Mouse (Mus musculus): Measurements from ENCODE around the gene Galnt6.
"Not testable (repeated sequence)": the region's sequence is repeated elsewhere in the genome, so short reads cannot be mapped to it uniquely, and the experiment has no call there.

Gene Galnt6

DNA sequence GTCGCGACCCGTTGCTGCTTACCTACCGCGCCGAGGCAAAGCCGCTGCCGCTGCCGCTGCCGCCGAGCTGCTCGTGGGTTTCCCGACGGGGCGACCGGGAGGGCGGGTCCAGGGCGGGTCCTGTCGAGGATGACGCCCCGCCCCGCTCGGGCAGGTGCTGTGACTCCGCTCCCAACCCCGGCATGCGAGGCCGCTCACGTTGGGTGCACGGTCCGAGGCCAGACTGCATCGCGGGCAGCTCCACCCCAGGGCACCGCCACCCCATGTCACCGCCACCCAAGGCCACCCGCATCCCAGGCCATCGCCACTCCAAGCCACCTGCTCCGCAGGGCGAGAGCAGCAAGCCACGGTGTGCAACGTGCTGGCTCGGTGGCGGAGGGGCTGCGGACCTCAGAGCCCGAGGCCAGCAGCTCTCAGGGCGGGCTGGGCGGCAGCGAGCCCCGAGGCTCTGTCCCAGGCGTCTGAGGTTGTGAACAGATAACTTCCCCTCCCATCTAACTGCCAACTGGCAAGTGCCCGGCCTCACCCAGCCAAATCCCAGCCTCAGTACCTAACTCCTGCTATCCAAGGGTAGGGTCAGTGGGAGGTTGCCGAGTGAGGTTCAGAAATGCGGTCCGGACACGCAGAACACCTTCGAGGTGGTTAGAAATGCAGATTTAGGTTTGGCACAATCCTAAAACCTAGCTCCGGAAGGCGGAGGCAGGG lies at the start of gene Galnt6:
Gene Galnt6, minus strand, starts transcription at position 96 of the 705 bp plus-strand sequence.
- DNase-seq (ENCODE audit: low read depth, low spot score): no peak

DNA sequence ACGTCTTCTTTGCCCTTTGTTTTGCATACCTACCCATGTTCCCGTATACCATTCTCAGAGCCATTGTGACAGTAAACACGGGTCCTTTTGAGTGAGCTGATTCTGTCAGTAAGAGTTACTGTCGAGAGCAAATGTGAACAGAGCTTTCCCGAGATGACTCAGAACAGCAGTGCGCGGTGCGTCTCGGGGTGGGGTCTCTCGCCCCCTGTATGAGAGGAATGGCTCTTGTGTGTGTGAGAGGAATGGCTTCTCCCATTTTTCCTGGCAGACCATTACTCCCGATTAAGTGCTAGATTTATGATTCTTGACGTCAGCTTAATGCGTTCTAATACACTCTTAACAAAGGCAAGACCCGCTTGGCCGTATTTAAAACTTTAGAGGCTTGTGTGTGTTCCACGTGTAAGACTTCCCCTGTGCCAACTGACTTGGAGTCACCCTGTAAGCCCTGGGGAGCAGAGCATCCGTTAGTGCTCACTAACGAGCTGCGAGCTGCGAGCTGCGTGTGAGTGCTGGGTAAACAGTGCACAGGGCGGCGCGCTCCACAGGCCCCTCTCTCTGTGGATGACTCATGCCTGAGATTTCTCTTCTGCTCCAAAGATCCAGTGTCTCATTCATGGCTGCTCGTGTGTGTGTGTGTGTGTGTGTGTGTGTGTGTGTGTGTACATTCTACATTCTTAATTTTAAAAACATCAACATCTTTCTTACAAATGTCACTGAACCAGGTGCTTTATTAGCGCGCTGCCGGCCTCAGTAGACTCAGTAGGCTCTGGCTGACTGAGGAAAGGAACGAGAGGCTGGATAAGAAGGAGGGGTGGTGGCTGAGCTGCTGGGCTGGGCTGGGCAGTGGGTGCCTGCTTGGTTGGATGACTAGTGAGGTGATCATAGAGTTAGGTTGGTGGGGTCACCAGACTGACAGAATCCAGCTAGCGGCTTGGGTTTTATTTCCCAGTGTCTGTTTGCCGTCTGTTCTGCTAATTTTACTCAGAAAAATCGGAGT lies 48.1 kb upstream of the Galnt6 start:
- DNase-seq (ENCODE audit: low read depth, low spot score): no peak

DNA sequence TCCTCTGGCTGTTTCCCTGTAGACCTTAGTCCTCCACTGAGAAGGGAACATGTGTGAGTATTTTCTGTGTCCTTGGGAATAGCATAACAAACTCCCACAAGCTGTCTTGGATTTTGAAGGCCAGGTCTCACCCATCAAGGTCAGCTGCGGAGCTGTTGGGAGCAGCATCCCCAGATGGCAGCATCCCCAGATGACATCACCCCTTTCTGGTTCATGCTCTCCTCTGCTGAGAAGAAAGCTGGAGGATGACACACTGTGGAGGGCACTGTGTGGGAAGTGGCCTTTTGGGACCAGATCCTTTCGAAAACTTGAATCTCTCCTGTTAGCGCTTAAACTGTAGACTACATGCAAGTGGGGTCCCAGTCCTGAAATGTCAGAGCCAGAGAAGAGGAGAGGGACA lies 47.2 kb upstream of the Galnt6 start:
- DNase-seq (ENCODE audit: low read depth, low spot score): no peak

DNA sequence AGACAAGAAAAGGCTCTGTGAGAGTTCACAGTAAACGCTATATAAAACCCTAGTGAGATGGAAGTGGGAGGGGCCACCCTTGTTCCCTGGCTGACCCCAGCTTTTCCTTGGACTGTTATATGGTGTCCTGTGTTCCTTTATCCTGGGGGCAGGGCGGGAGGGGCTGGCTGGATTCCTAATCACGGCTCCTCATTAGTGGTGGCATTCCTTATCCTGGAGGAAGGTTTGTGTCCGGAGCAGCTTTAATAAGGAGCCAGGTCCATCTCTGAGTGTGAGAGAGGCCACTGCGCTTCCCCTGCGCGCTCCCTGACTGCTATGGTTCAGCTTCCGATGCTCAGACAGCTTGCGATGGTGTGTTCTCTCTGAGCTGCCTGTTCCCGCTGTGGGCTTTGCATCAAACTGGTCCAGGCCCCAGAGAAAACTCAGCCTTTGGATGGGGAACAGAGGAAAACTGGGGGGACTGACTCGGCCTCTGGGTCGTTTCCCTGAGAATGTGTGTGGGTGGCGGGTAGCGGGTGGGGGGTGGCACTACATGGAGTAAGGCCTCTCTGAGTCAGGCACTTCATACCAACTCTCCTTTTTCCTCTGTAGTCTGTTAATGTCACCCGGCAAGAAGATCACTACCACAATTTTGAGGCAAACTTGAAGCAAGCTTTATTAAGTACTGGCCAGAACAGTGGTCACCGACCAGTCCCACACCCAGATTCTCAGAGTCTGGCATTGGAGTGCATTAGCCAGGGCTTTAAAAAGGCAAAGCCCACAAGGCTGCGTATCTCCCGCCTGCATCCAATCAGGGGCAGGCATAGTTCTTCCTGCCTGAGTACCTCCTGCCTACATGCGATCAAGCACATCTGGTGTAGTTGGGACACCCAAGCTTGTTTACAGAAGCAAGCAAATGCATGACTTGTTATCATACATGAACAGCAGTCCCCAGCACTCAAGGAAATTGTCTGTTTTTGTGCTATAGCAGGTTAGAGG lies 46.3 kb upstream of the Galnt6 start:
- DNase-seq (ENCODE audit: low read depth, low spot score): no peak

DNA sequence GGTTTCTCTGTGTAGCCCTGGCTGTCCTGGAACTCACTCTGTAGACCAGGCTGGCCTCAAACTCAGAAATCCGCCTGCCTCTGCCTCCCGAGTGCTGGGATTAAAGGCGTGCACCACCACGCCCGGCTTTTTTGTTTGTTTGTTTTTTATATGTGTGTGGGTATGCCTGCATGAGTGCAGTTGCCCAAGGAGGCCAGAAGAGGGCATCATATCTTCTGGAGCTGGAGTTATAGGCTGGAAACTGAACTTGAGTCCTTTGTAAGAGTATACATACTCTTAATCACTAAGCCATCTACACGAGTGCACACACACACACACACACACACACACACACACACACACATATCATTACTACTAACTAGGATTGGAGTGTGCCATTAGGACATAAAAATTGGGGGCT lies 44.7 kb upstream of the Galnt6 start:
- DNase-seq (ENCODE audit: low read depth, low spot score): peak; percentile 53

DNA sequence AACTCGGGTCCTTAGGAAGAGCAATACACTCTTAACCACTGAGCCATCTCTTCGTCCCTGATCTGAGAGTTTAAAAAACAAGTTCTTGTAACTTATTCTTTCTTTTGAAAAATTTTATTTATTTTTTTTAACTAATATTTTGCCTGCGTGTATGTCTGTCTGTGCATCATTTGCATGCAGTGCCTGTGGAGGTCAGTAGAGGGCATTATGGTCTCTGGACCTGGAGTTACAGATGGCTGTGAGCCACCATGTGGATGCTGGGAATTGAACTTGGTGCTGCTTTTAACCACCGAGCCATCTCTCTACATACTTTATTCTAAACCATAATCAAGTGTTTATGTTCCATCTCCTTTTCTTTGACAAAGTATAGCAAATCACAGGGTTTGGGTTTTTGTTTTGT lies 43.5 kb upstream of the Galnt6 start:
- peak; percentile 62 for DNase-seq (ENCODE audit: low read depth, low spot score)

DNA sequence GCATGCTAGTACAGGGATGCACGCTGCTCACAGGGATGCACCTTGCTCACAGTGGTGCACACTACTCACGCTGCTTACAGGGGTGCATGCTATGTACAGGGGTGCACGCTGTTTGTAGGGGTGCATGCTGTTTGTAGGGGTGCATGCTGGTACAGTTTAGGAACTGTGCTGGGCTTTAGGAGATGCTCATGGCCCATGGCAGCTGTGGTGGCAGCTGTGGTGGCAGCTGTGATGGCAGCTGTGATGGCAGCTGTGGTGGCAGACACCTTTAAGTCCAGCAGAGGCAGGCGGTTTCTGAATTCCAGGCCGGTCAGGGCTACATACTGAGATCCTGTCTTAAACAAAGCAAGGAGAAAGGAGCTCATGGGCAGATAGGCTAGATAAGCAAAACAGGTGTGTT lies 41.2 kb upstream of the Galnt6 start:
- DNase-seq (ENCODE audit: low read depth, low spot score): no peak

DNA sequence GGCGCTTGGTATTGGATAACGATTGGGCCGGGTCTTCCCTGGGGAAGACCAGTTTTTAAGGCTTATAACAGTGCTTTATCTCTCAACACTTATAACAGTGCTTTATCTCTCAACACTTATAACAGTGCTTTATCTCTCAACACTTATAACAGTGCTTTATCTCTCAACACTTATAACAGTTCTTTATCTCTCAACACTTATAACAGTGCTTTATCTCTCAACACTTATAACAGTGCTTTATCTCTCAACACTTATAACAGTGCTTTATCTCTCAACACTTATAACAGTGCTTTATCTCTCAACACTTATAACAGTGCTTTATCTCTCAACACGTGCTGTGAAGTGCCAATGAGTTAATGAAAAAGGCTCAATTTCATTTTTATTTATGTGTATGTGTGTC lies 39.8 kb upstream of the Galnt6 start:
- DNase-seq (ENCODE audit: low read depth, low spot score): not testable (repeated sequence)

DNA sequence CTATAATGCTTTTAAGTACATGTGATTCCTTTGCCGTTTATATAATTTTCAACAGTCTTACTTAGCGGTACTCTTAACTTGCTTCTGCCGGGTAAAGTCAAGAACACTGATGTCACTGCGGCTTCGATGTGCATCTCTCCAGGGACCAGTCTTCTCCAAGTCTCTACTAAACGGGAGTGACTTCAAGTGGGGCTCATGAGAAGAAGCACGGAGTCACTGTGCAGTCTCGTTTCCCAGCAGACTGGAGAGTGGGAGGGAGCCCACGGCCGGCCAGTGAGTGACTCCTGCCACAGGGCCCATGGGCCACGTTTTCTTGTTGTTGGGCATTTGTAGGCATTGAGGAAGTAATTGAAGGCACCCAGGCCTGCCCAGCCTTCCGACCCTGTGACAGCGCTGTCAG lies 38.7 kb upstream of the Galnt6 start:
- DNase-seq (ENCODE audit: low read depth, low spot score): no peak

DNA sequence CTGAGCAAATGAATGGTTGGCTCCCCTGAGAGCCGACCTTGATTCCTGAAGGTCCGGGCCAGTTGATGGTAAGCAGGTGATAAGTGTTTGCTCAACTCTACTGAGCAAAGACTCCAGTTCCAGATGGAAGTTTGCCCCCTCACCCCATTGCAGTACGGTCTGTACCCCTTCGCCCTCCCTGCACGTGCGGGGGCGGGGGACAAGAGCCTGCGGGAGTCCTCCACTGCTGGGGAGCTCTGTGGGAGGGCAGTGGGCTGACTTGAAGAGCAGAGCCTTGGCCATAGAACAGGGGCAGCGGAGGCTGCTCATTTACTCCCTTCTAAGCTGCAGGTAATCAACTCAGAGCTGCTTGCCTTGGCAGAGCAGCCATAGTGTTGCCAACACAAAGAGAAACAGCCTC lies 37.6 kb upstream of the Galnt6 start:
- no peak for DNase-seq (ENCODE audit: low read depth, low spot score)

DNA sequence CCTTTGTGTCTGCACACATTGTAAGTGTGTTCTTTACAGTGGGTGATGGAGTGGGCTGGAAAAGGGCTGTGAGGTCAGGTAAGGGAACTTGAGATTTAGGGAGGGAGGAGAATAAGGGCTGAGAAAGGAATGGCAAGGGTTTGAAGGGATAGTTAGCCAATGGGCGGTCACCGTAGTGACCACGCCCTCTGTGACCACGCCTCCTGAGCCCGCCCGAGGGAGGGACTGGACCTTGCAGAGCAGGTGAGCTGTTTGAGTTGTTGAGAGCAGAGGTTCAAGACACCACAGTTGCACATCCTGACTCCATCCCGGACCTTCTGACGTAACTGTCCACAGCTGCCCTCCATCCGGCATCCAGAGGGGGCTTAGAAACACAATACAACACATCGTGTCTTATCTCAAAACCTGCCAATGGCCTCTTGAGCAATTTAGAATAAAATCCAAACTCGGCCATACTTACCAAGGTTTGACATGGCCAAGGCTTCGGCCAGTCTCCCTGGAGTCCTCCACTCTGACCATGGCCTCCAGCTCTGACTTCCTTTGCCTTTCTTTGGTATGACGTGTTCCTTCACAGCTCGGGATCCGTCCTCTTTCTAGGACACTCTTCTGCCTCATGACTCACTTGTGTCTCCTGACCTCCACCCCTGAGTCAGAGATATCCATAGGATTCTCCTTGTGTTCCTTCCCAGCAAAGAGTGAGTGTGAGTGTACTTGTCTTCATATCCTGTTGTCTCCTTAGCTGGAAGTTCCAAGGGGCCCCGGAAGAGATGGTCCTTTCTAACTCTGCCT lies 35.2 kb upstream of the Galnt6 start:
- no peak for DNase-seq (ENCODE audit: low read depth, low spot score)

DNA sequence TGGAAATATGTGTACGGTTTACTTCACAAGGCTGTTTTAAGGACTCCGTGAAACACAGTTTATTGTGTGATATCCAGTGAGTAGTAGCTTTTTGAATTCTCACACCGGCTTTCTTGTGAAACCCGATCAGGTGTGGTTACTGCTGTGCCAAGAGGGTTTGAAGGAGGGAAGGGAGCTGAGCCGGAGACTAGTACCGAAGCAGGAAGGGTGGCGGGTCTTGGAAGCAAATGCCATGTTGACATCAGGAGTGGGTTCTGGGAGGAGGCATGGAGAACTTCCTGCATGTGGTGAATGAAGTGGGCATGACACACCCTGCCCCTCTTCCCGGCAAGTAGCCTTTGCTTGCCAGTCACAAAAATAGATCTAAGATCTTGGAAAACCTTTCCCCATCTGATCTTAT lies 33.5 kb upstream of the Galnt6 start:
- no peak for DNase-seq (ENCODE audit: low read depth, low spot score)

DNA sequence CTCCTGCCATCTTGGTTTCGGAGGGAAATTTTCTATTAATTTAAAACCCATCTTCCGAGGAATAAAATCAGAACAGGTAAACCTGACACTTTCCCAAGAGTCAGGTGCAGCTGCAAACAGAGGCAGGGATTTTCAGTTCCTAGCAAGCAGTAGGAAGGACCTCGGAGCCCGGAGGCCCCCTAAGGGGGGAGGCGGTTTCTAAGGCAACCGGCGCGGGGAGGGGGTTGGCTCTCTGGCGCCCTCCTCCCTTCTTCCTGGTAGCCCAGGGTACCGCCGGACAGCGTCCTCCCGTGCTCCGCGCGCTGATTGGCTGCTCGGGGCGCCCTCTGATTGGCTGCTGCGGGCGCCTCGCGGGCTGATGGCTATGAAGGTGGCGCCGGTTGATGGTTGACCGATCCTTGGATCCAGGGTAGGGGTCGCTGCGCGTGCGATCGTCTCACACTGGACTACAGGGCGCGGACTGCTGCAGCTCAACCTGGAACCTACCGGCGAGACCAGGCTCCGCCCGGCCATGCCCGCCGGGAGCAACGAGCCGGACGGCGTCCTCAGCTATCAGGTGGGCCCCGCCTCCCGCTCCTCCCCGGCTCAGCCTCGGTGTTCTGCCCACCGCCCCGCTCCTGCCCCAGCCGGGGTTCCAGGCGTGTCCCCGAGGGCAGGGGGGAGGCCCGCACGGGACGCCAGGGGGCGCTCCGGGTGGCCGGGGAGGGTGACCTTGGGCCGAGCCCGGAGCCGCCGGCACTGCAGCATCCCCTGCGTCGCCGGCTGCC lies 32.4 kb upstream of the Galnt6 start, which contains the start of gene Slc4a8:
Gene Slc4a8, plus strand, starts transcription at position 329 of the 767 bp plus-strand sequence.
- peak; percentile 93 for DNase-seq (ENCODE audit: low read depth, low spot score)

DNA sequence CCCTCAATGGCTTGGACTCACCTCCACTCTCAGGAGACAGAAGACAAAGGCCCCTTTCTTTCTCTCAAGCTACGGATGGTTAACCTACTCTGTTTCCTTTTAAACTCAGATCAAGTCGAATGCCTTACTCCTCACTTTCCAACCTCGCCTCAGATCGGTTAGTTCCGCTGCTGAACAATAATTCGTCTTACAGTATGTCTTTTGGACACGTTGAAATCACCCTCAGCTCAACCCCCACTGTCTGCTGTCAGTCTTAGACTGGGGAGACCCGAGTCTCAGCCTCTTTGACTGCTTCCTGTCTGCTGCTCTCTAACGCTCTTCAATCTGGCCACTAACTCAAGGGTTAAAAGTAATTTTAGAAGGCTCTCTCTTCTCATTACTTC lies 31.9 kb upstream of the Galnt6 start:
- DNase-seq (ENCODE audit: low read depth, low spot score): no peak

DNA sequence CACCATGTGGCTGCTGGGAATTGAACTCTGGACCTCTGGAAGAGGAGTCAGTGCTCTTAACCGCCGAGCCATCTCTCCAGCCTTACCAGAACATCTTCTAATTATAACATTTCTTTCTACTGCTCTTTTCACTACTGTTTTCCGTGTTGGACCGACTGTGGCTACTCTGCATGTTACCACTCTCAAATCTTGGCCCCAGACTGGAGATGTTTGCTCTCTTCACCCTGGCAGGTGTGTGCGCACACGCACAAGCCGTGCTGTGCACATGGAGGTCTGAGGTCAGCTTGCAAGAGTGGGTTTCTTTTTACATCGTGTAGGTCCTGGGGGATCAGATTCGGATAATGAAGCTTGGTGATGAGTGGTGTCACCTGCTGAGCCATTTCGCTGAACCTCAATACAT lies 30.1 kb upstream of the Galnt6 start:
- no peak for DNase-seq (ENCODE audit: low read depth, low spot score)

DNA sequence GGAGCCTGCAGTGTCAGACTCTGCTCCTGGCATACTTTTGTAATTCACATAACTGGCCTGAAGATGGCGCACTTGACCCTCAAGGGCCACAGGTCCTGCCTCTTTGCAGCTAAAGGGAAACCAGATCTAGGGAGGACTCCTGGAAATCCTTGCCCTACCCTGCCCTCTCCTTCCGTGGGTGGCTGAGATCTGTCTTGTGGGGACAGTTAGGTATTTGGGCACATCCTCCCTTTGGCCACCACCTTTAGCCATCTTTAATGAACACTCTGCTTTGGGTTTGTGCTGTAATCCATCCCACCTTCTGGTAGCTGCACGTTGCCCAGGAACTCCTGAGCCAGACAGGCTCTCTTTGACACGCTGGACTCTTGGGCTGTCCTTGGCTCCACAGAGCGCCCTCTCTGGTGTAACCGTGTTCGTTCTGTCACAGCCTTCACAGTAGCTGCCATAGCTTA lies 28.4 kb upstream of the Galnt6 start:
- DNase-seq (ENCODE audit: low read depth, low spot score): peak; percentile 91

DNA sequence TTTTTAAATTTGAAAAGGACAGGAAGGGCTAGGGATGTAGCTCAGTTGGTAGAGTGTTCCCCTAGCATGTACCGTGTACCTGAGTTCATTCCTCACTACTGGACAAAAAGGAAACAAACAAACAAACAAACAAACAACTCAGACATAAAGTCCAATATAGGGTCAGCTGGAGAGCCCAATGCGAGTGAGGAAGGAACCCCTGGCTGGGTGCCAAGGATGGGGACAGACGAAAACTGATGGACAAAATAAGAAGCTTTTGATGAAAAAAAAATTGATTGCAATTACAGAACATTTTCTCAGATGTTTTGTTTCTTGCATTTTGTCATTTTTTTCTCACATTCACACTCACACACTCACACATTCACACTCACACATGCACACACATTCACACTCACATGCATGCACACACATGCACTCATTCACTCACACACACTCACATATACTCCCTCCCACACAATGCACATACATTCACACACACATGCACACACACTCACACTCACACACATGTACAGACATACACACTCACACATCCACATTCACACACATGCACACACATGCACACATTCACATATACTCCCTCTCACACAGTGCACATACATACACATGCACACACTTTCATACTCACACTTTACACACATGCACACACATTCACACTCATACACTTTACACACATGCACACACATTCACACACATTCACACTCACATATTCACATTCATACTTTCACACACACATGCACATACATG lies 26.9 kb upstream of the Galnt6 start:
- no peak for DNase-seq (ENCODE audit: low read depth, low spot score)

DNA sequence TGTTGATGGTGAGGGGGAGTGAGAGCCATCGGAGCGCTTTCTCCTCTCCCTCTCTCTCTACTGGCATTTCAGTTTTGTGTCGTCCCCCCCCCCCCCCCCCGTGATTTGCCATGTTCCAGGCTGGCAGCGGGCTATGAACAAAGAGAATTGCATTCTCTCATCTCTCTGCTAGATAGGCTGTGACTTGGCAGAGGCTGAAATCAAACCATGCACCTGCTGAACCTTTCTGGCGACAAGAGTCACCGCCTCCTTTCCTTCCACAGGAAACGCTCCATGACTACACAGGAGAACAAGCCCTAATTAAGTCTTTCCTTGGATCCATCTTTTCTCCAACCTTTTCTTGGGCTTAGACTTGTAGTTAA lies 26.3 kb upstream of the Galnt6 start:
- no peak for DNase-seq (ENCODE audit: low read depth, low spot score)

DNA sequence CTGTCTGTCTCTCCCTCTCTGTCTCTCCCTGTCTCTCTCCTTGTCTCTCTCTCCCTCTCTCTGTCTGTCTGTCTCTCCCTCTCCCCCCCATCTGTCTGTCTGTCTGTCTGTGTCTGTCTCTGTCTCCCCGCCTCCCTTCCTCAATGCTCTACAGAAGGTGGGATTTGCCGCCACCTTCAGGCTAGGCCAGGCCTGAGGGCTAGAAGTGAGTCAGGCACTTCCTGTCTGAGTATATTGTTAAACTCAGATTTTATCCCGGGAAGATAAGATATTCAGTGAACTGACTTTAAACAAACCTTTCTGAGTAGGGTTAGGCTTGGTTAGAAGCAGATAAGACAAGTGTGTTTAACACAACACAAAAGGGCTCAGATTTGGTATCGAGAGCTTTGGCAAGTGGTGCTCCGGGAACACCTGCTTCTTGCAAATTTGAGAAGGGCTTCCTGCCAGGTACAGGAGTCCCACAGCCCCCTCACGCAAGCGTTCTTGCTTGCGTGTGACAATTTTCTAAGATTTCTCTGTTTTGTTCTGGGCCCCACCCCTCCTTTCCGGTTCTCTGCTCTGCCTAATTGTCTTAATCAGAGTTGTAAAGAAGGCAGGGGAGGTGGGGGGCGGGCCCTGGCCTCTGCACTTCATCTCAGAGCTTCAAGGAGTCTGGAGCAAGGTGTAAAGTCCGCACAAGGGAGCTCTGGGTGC lies 25.8 kb upstream of the Galnt6 start:
- DNase-seq (ENCODE audit: low read depth, low spot score): peak; percentile 61

All from ES-CJ7 (cell line).